Mouse (Mus musculus) cerebellum, adult (tissue): Measurements from ENCODE around the gene Aplnr.

Experiments used
- ATAC-seq: cut with Nextera tagmentation; 2 replicates; pipeline ENCODE4 v1.9.2; 2017; ENCODE audit warnings: mild to moderate bottlenecking, moderate library complexity, mixed read lengths; ENCODE audit not compliant: insufficient number of reproducible peaks, low FRiP score, low TSS enrichment

Gene Aplnr

GRCm38 (mm10) chr2:85136831-85137520, 951 bp downstream of the Aplnr start:
- no peak for ATAC-seq

GRCm38 (mm10) chr2:85137601-85138140, 1.6 kb downstream of the Aplnr start:
- ATAC-seq = no peak

- no peak for ATAC-seq
Measured at GRCm38 (mm10) chr2:85138143-85138542, 2.1 kb downstream of the Aplnr start.

GRCm38 (mm10) chr2:85139393-85139792, 3.4 kb downstream of the Aplnr start:
- ATAC-seq = no peak

- ATAC-seq = no peak
Measured at GRCm38 (mm10) chr2:85139846-85140245, 3.8 kb downstream of the Aplnr start.

- no peak for ATAC-seq
Measured at GRCm38 (mm10) chr2:85140833-85141232, 4.8 kb downstream of the Aplnr start.

- no peak for ATAC-seq
Measured at GRCm38 (mm10) chr2:85144908-85145307, 8.9 kb downstream of the Aplnr start.

- no peak for ATAC-seq
Measured at GRCm38 (mm10) chr2:85145346-85145745, 9.3 kb downstream of the Aplnr start.

GRCm38 (mm10) chr2:85147481-85147880, 11.5 kb downstream of the Aplnr start:
- no peak for ATAC-seq

- ATAC-seq = no peak
Measured at GRCm38 (mm10) chr2:85150373-85150772, 14.3 kb downstream of the Aplnr start.

GRCm38 (mm10) chr2:85151233-85151632, 15.2 kb downstream of the Aplnr start:
- no peak for ATAC-seq

- no peak for ATAC-seq
Measured at GRCm38 (mm10) chr2:85155334-85155733, 19.3 kb downstream of the Aplnr start.

GRCm38 (mm10) chr2:85156136-85156535, 20.1 kb downstream of the Aplnr start:
- ATAC-seq = no peak

- no peak for ATAC-seq
Measured at GRCm38 (mm10) chr2:85157382-85157781, 21.4 kb downstream of the Aplnr start.

- no peak for ATAC-seq
Measured at GRCm38 (mm10) chr2:85160901-85161637, 25.0 kb downstream of the Aplnr start.

- no peak for ATAC-seq
Measured at GRCm38 (mm10) chr2:85161638-85162093, 25.6 kb downstream of the Aplnr start.

GRCm38 (mm10) chr2:85163311-85164047, 27.5 kb downstream of the Aplnr start:
- no peak for ATAC-seq

- ATAC-seq = no peak
Measured at GRCm38 (mm10) chr2:85167624-85168023, 31.6 kb downstream of the Aplnr start.

GRCm38 (mm10) chr2:85168327-85168726, 32.3 kb downstream of the Aplnr start:
- ATAC-seq = no peak

- ATAC-seq = no peak
Measured at GRCm38 (mm10) chr2:85172071-85172762, 36.2 kb downstream of the Aplnr start.
